Mouse (Mus musculus) thymus, postnatal 36 days (tissue): ENCODE data around the gene Gstm7.
"Not testable (repeated sequence)": the region's sequence is repeated elsewhere in the genome, so short reads cannot be mapped to it uniquely, and the experiment has no call there.

Experiments used
- DNase-seq, 2 experiments: peaks; one replicate each; pipeline ENCODE4 v3.0.0; 2022; ENCODE audit warnings: mixed read lengths in 2 of 2

Gstm7 gene

DNA sequence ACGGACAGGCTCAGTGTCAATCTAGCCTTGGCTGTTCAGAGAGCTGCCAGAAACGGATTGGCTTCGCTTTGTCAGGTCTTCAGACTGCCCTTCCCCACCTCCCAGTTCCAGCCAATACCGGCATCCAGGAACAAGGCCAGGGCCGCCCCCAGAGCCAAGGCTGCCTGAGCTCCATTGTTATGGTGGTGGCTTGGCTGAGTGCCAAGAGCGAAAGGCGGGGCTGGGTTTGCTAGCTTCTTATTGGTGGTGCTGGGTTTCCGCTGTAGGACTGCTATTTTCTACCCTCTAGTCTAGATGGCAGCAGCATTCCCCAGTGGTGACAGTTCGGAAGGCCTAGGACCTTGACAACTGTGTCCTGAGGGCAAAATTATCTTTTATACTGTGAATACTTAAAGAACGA lies at the start of gene Gstm7:
Gene Gstm7 (minus strand): TSS at position 148 of the 400 bp plus-strand sequence.
- DNase-seq = peak; percentile 85 to 89

GRCm38 (mm10) chr3:107981261-107981660 lies 49.6 kb upstream of the Gstm7 start:
- DNase-seq = no peak

DNA sequence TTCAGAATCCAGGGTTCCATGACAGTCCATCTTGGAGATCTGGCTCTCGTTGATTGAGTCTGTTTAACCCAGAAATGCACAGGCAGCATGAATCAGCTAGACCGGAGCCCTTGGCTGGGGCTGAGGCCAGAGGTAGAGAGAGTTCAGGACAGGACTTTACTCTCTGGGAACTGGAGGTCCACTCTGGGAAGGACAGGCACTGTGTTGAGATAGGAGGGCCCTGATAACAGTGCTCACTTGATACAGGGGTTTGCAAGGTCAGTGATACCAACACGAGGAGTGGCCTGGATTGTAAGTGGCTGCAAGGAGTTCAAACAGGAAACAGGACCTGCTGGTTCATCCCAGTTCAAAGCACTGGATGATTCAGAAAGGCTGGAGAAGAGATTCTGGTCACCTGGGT lies 46.1 kb upstream of the Gstm7 start:
- DNase-seq = no peak

DNA sequence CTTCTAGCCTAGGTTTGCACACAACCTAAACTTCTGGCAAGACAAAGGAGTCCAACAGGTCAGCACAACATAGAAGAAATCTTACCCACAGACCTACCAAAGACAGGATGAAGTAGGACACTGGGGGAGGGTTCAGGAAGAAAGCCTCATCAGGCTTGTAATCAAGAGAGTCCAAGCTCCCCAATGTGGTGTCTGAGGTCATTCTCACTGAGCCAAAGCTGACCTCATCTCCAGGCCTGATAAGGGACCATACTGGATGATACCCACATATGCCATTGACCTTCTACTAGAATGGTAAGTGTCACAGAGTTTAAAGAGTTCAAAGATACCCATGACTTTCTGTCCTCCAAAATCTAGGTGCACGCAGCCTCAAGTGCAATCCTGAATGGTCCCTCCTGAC lies 42.6 kb upstream of the Gstm7 start:
- DNase-seq = no peak

GRCm38 (mm10) chr3:107972070-107972469 lies 40.5 kb upstream of the Gstm7 start:
- no peak for DNase-seq

DNA sequence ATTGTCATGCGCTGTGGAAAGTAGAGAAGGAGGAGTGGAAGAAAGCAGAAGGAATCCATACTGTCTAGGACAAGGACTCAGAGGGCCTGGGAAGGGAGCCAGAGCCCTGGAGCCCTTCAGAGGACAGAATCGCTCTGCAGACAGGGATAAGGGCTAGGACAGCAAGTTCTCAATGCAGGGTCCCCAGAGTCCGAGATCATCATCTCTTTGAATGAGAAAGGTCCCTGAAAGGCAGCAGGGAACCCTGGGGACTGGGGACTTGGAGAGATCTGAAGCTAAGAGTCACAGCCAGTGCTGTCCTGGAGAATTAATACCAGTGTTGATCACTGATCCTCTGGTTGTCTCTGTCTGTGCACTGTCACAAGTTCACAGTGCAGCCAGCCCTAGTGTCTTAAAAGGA lies 39.5 kb upstream of the Gstm7 start:
- DNase-seq = not testable (repeated sequence)

DNA sequence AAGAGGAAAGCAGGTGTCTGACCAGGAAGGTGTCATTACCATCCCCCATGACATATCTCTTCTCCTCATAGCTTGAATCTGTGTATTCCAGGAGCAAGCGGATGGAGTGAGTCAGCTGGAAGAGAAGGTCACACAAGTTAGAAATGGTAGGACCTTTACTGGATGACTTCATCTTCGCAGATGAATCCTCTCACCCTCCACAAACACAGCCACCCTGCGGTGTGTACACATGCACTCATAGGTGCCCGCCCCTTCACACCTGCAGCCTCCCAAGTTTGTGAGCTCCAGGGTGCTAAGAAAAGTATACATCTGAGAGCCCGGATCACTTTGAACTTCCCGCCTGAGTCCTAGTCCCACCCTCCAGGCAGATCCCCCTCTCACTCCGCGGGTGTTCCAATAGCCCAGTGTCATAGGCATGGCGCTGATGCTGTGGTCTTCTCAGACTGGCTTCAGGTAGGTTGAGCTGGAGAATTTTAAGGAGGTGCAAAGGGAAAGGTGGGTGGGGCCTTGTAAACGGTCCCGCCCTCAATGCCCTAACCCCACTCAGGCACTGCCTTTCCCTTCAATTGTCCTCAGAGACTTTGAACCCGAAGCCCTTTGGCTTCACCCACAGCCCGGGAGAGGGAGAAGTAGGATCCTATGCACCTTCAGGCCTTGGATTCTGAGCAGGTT lies 37.2 kb upstream of the Gstm7 start, which contains the start of gene Gstm3:
Gene Gstm3 (minus strand): TSS at position 560 of the 672 bp plus-strand sequence.
- no peak for DNase-seq

- no peak for DNase-seq
Measured at GRCm38 (mm10) chr3:107966631-107967030, 35.0 kb upstream of the Gstm7 start.

- DNase-seq = no peak
Measured at GRCm38 (mm10) chr3:107965592-107965991, 34.0 kb upstream of the Gstm7 start.

GRCm38 (mm10) chr3:107964656-107965308 lies 33.2 kb upstream of the Gstm7 start:
- DNase-seq = no peak

- no peak for DNase-seq
Measured at GRCm38 (mm10) chr3:107964026-107964425, 32.4 kb upstream of the Gstm7 start.

DNA sequence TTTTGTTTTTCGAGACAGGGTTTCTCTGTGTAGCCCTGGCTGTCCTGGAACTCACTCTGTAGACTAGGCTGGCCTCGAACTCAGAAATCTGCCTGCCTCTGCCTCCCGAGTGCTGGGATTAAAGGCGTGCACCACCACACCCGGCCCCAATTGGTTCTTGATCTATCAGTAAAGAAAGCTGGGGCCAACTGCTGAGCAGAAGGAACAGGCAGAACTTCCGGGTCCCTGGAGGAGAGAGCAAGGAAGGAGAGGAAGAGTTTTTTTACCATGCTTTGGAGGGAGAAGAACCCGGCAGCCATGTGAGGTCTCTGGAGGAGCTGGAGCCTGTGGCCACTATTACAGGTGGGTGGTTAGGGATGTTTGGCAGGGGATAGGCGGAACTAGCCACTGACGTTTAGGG lies 23.6 kb upstream of the Gstm7 start:
- not testable (repeated sequence) for DNase-seq

GRCm38 (mm10) chr3:107953906-107954305 lies 22.3 kb upstream of the Gstm7 start:
- DNase-seq = no peak

DNA sequence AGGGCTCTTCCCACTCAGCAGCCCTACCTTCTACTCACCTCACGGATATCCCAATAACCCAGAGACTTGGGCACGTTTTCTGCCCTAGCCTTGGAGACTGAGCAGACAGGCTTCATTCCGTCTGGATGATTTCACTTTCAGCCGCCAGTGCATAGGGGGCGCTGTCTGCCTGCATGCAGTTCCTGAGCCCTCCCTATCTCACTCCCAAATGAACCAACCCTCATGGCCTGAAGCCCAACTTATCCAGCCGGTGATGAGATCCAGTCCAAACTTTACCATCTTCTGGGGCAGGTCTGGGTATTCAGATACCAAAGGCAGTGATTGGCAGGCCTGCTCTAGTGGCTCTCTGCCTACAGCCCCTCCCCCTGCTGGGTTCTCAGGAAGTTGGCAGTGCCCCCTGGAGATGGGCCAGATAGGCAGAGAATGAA lies 21.7 kb upstream of the Gstm7 start:
- DNase-seq = peak; percentile 34 to 38

GRCm38 (mm10) chr3:107950531-107950930 lies 18.9 kb upstream of the Gstm7 start:
- DNase-seq = no peak

GRCm38 (mm10) chr3:107949461-107949860 lies 17.8 kb upstream of the Gstm7 start:
- not testable (repeated sequence) for DNase-seq

- no peak for DNase-seq
Measured at GRCm38 (mm10) chr3:107945729-107946128, 14.1 kb upstream of the Gstm7 start.

GRCm38 (mm10) chr3:107943239-107943990 lies 11.8 kb upstream of the Gstm7 start, which contains the start of gene Gstm6:
Gene Gstm6, minus strand, starts transcription at chr3:107943749.
- no peak for DNase-seq

DNA sequence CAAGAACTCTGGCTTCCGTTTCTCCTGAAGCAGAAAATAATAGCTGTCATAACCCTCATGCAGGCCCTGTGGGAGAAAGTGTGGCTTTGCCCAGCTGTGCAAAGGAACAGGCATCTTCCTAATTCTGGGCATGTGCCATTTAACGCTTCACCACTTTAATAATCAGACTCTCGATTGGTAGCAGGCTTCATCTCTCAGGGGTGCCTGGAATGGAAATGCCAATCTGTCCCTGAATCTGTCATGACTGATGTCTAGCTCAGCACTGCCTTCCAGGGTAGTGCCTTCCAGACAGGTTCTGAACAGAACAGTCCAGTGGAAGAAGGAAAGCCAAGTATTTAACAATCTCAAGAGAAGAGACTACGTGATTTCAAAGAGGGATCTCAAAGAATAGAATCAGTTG lies 9.6 kb upstream of the Gstm7 start:
- DNase-seq = no peak

DNA sequence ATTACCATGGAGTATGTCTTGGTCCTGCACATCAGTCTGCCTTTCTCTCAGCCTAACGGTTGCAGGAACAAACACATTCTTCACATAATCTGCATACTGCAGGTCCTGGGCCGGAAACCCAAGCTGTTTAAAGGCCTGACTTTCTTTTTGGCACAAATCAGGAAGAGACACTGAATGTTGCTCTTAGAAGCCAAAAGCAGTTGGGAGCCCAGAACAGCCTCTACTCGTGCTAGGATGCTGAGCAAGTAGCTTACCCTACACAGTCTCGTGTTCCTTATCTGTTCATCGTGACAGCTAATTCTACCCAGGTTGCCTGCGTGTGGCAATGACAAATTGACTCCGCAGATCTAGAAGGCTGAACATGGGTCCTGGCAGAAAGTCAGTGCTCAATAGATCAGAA lies 8.9 kb upstream of the Gstm7 start:
- no peak for DNase-seq

- DNase-seq = no peak
Measured at GRCm38 (mm10) chr3:107939830-107940229, 8.2 kb upstream of the Gstm7 start.

- peak; percentile 43 to 47 for DNase-seq
Measured at GRCm38 (mm10) chr3:107939403-107939802, 7.8 kb upstream of the Gstm7 start.

DNA sequence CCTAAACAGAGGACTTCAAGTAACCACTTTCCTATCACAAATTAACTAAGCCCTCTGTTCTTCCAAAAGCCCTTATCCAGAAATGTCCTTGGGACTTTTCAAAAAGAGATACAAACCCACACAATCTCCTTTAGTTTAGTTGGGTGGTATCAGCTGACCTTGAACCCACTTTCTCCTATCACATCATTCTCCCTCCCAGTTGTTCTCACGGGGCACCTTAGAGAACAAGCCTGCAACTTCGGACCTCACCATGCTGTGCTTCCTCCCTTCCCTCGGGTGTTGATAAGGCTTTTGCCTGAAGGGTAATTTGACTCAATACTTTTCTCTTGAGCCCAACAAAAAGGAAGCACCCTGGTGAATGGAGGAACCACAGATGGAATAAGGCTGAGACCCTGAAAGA lies 4.3 kb upstream of the Gstm7 start:
- DNase-seq = no peak

GRCm38 (mm10) chr3:107935268-107935667 lies 3.7 kb upstream of the Gstm7 start:
- no peak for DNase-seq
